Mouse (Mus musculus) forebrain, postnatal 0 days (tissue): Measurements from ENCODE around the gene Nfkbiz. TPM values are rescaled to one million over a fixed set of nuclear protein-coding genes. Genes with fewer than 3 reads are reported as not detected.

ENCODE experiments used
- ATAC-seq: fragments of 200-750 bp; cut with Nextera tagmentation; 2 replicates; pipeline ENCODE4 v1.8.0; 2017; ENCODE audit warnings: mild to moderate bottlenecking, moderate library complexity
- DNase-seq: peaks from one replicate; pipeline ENCODE4 v3.0.0-alpha.2; 2015
- H3K27ac ChIP-seq: fragments of 300-500 bp; sonication (generic); 2 replicates; pipeline ENCODE4 v1.5.1; 2014; ENCODE audit warnings: low read depth, mild to moderate bottlenecking, antibody characterized with exemption, low read length, moderate library complexity, mixed read lengths
- H3K27me3 ChIP-seq: fragments of 300-500 bp; sonication (generic); 2 replicates; pipeline ENCODE4 v1.6.1; 2014; ENCODE audit warnings: mild to moderate bottlenecking, low read length, mixed read lengths; ENCODE audit not compliant: insufficient read depth
- H3K36me3 ChIP-seq: fragments of 300-500 bp; sonication (generic); 2 replicates; pipeline ENCODE4 v1.6.1; 2014; ENCODE audit warnings: mild to moderate bottlenecking, moderate library complexity; ENCODE audit not compliant: insufficient read depth
- H3K4me1 ChIP-seq: fragments of 300-500 bp; sonication (generic); 2 replicates; pipeline ENCODE4 v1.6.1; 2014; ENCODE audit warnings: antibody characterized with exemption; ENCODE audit not compliant: insufficient read depth
- H3K4me2 ChIP-seq: fragments of 300-500 bp; sonication (generic); 2 replicates; pipeline ENCODE4 v1.6.1; 2014; ENCODE audit warnings: low read depth, mild to moderate bottlenecking, moderate library complexity
- H3K4me3 ChIP-seq: fragments of 300-500 bp; sonication (generic); 2 replicates; pipeline ENCODE4 v1.5.1; 2014; ENCODE audit warnings: low read depth, low read length, mixed read lengths
- H3K9ac ChIP-seq: fragments of 300-500 bp; sonication (generic); 2 replicates; pipeline ENCODE4 v1.6.1; 2014; ENCODE audit warnings: mild to moderate bottlenecking
- H3K9me3 ChIP-seq: fragments of 300-500 bp; sonication (generic); 2 replicates; pipeline ENCODE4 v1.6.1; 2016; ENCODE audit warnings: low read length
- CTCF ChIP-seq: sonication (generic); IDR thresholded peaks from 2 replicates; pipeline ENCODE4 v1.5.1; 2016; ENCODE audit warnings: antibody characterized with exemption, control low read depth, low read depth
- WGBS: fragments of 180-500 bp; shearing (Covaris S2); extraction: QIAGEN DNeasy Blood & Tissue Kit; methylation state at CpG from one replicate; pipeline ENCODE4 v1.1.7; 2014; 5-methylcytosine and 5-hydroxymethylcytosine counted together
- polyA plus RNA-seq: library from polyadenylated mRNA; unstranded; fragments of >200 nt; fragmentation: Nextera tagmentation; extraction: Ambion mirVana; gene quantifications from 2 replicates; pipeline ENCODE4 v1.2.1, GENCODE M21; 2015
- total RNA-seq: library from RNA; depleted of rRNA; stranded (reverse); fragments of >200 nt; gene quantifications from 2 replicates; pipeline ENCODE4 v1.2.3, GENCODE M21; 2014; rRNA removed

Gene Nfkbiz
- total RNA-seq (1.9 and 2.4 TPM in 2 replicates), polyA plus RNA-seq (1.1 and 1.5 TPM in 2 replicates)

DNA sequence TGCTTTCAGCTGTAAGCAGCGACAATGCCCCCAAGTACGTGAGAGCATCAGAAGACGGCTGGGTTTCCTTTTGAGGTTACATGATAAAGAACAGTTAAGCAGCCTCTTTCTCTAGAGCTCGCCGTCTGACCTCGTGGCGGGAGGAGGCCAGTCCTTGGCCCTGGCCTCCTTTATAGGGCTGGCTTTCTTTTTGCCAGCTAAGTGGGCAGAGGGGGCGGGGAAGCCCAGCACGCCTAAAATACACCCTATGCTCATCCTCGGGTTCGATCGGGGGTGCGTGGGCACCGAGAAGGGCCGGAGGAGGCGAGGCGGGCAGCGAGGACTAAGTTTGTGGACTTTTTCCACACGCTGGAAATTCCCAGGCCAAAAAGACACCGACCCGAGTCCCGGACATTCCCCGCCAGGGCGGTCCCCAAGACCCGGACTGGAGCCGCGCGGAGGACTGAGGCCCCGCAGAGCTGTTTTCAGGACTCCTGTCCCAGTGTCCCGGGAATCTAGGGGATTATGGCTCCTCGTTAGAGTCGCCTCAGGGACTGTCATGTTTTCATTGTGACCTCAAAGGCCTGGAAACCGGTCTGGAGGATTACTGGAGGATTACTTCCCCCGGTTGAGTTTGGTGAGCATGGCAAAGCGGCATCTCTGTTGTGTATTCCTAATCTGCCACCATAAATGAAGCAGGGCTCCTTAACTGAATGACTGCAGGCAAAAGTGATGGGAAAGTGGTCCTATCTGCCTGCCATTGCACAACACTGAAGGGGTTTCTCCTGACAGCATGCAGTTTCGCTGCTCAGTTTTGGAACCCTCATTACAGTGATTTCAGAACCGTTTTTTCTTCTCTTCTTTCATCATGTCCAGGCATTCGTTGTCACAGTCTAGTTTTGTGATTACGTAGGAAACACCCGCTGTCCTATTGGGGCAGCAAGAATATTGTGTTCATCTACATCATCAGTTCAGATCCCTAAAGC lies at the start of gene Nfkbiz:
TSS of gene Nfkbiz (minus strand) at position 390 of the 965 bp plus-strand sequence.
- Histone ChIP-seq H3K4me1 (0 out of 2 replicates have a peak, but pooled peaks cover 4% of the 10 kb centered on the region), H3K27ac (peak within 1 kb of the TSS; percentile 70), H3K4me2 (peak within 1 kb of the TSS; percentile 61), H3K27me3 (no peaks in the 10 kb centered on the region), H3K4me3 (peak within 1 kb of the TSS; percentile 64), H3K36me3 (peaks cover under 1% of the 10 kb centered on the region; the same call in 1 of the 2 replicates), H3K9me3 (no peaks in the 10 kb centered on the region), H3K9ac (peak within 1 kb of the TSS; percentile 67)
- no peak for TF ChIP-seq CTCF
- ATAC-seq (peak; percentile 94), DNase-seq (peak; percentile 83)
- WGBS: under 1% methylated on average over 40 of the region's 40 CpGs

GRCm38 (mm10) chr16:55887814-55888583 lies 49.3 kb upstream of the Nfkbiz start:
- DNase-seq (peak; percentile 13), ATAC-seq (peak; percentile 48)
- H3K9ac ChIP-seq: no peak overlapping the region
- no peak overlapping the region for H3K4me3 ChIP-seq
- 63% methylated on average over 7 of the region's 7 CpGs for WGBS
- H3K9me3 ChIP-seq: no peaks in the 10 kb centered on the region
- no peak overlapping the region for H3K4me2 ChIP-seq
- peak; percentile 54 for TF ChIP-seq CTCF
- no peaks in the 10 kb centered on the region for H3K27me3 ChIP-seq
- H3K4me1 ChIP-seq: no peaks in the 10 kb centered on the region
- H3K36me3 ChIP-seq: peaks cover 15% of the 10 kb centered on the region; the same call in 1 of the 2 replicates
- no peak overlapping the region for H3K27ac ChIP-seq

GRCm38 (mm10) chr16:55884246-55884645 lies 45.5 kb upstream of the Nfkbiz start:
- ATAC-seq: no peak

GRCm38 (mm10) chr16:55876025-55876424 lies 37.3 kb upstream of the Nfkbiz start:
- Histone ChIP-seq H3K27me3 (no peaks in the 10 kb centered on the region), H3K27ac (no peak overlapping the region), H3K4me1 (no peaks in the 10 kb centered on the region), H3K4me2 (no peak overlapping the region), H3K4me3 (no peak overlapping the region), H3K36me3 (no peaks in the 10 kb centered on the region), H3K9me3 (no peaks in the 10 kb centered on the region), H3K9ac (no peak overlapping the region)
- 58% methylated on average over 6 of the region's 6 CpGs for WGBS
- ATAC-seq: no peak
- TF ChIP-seq CTCF: no peak
- no peak for DNase-seq

More at GRCm38 (mm10) chr16:55884246-55884645, 45.5 kb upstream of the Nfkbiz start:
- no peaks in the 10 kb centered on the region for H3K4me1 ChIP-seq
- no peaks in the 10 kb centered on the region for H3K27me3 ChIP-seq
- no peak for TF ChIP-seq CTCF
- DNase-seq: no peak
- peaks cover 15% of the 10 kb centered on the region; the same call in 1 of the 2 replicates for H3K36me3 ChIP-seq
- no peak overlapping the region for H3K9ac ChIP-seq
- no peaks in the 10 kb centered on the region for H3K9me3 ChIP-seq
- no peak overlapping the region for H3K4me3 ChIP-seq
- no peak overlapping the region for H3K4me2 ChIP-seq
- H3K27ac ChIP-seq: no peak overlapping the region
- WGBS: 60% methylated on average over 11 of the region's 11 CpGs

- ATAC-seq: no peak
- H3K27me3 ChIP-seq: no peaks in the 10 kb centered on the region
- H3K9ac ChIP-seq: no peak overlapping the region
- no peak for TF ChIP-seq CTCF
- WGBS: 72% methylated on average over 4 of the region's 4 CpGs
- no peak overlapping the region for H3K4me2 ChIP-seq
- no peak overlapping the region for H3K4me3 ChIP-seq
- no peaks in the 10 kb centered on the region for H3K4me1 ChIP-seq
- no peak for DNase-seq
- H3K27ac ChIP-seq: no peak overlapping the region
- H3K9me3 ChIP-seq: no peaks in the 10 kb centered on the region
- peaks cover 11% of the 10 kb centered on the region for H3K36me3 ChIP-seq
Observed at GRCm38 (mm10) chr16:55863832-55864231, 25.1 kb upstream of the Nfkbiz start.

- peak; percentile 98 for TF ChIP-seq CTCF
- no peak overlapping the region for H3K9ac ChIP-seq
- no peak overlapping the region for H3K4me2 ChIP-seq
- H3K36me3 ChIP-seq: peaks cover 11% of the 10 kb centered on the region
- H3K27ac ChIP-seq: no peak overlapping the region
- peak; percentile 85 for DNase-seq
- no peaks in the 10 kb centered on the region for H3K4me1 ChIP-seq
- no peaks in the 10 kb centered on the region for H3K27me3 ChIP-seq
- 19% methylated on average over 7 of the region's 7 CpGs for WGBS
- peak; percentile 75; the same call in 1 of the 2 replicates for ATAC-seq
- no peaks in the 10 kb centered on the region for H3K9me3 ChIP-seq
- H3K4me3 ChIP-seq: no peak overlapping the region
Observed at GRCm38 (mm10) chr16:55863149-55863815, 24.6 kb upstream of the Nfkbiz start.
